Mouse (Mus musculus) forebrain, embryonic 10.5 days (tissue): ENCODE measurements around the gene Epb41l3. TPM values are rescaled to one million over a fixed set of nuclear protein-coding genes. Genes with fewer than 3 reads are reported as not detected.
A peak's percentile ranks its signal among the peaks of the same experiment; 100 is the strongest.

Experiments
- DNase-seq: peaks from one replicate; pipeline ENCODE4 v3.0.0-alpha.2; 2017; ENCODE audit warnings: low spot score; ENCODE audit errors: extremely low spot score
- H3K27ac ChIP-seq: fragments of 300-500 bp; sonication (generic); 2 replicates; pipeline ENCODE4 v1.5.1; 2016; ENCODE audit warnings: mild to moderate bottlenecking
- H3K27me3 ChIP-seq: fragments of 300-500 bp; sonication (generic); 2 replicates; pipeline ENCODE4 v1.6.1; 2016; ENCODE audit warnings: mild to moderate bottlenecking; ENCODE audit not compliant: poor library complexity, severe bottlenecking
- H3K36me3 ChIP-seq: fragments of 300-500 bp; sonication (generic); replicated peaks from 2 replicates; pipeline ENCODE4 v1.6.1; 2016; ENCODE audit warnings: mild to moderate bottlenecking, moderate library complexity
- H3K4me1 ChIP-seq: fragments of 300-500 bp; sonication (generic); 2 replicates; pipeline ENCODE4 v1.6.1; 2016
- H3K4me3 ChIP-seq: fragments of 300-500 bp; sonication (generic); 2 replicates; pipeline ENCODE4 v1.5.1; 2016; ENCODE audit warnings: mild to moderate bottlenecking, moderate library complexity
- H3K9me3 ChIP-seq: fragments of 300-500 bp; sonication (generic); 2 replicates; pipeline ENCODE4 v1.6.1; 2016; ENCODE audit warnings: mild to moderate bottlenecking, moderate library complexity
- WGBS: fragments of 180-500 bp; shearing (Covaris S2); methylation state at CpG from one replicate; pipeline ENCODE4 v1.1.7; 2016; 5-methylcytosine and 5-hydroxymethylcytosine counted together
- polyA plus RNA-seq: library from polyadenylated mRNA; unstranded; fragments of >200 nt; fragmentation: Nextera tagmentation; extraction: Ambion mirVana; gene quantifications from 2 replicates; pipeline ENCODE4 v1.2.1, GENCODE M21; 2016

Gene Epb41l3
- 49.1 and 50.8 TPM in 2 replicates for polyA plus RNA-seq

- Histone ChIP-seq H3K4me3 (peak within 1 kb of the TSS; percentile 68), H3K36me3 (no peaks in the 10 kb centered on the region), H3K27ac (0 out of 2 replicates have a peak within 1 kb of the TSS, but pooled peaks have one; percentile 20), H3K9me3 (no peaks in the 10 kb centered on the region; the same call in 1 of the 2 replicates), H3K4me1 (peaks cover 25% of the 10 kb centered on the region), H3K27me3 (peaks cover 67% of the 10 kb centered on the region)
- peak; percentile 75 for DNase-seq
- under 1% methylated on average over 47 of the region's 47 CpGs for WGBS
These were observed at the start of gene Epb41l3 for GRCm38 (mm10) chr17:69075501-69076237. Epb41l3 (plus strand) TSS chr17:69075683.

- no peaks in the 10 kb centered on the region for H3K27me3 ChIP-seq
- WGBS, result 86% methylated on average over 12 of the region's 12 CpGs
- no peaks in the 10 kb centered on the region for H3K9me3 ChIP-seq
- H3K27ac ChIP-seq, result no peak overlapping the region
- no peak for DNase-seq
- H3K36me3 ChIP-seq, result no peaks in the 10 kb centered on the region
- H3K4me1 ChIP-seq, result no peaks in the 10 kb centered on the region
- no peak overlapping the region for H3K4me3 ChIP-seq
These were observed 36.5 kb upstream of the Epb41l3 start for GRCm38 (mm10) chr17:69038760-69039675.

GRCm38 (mm10) chr17:69041516-69041915 is 34.0 kb upstream of the Epb41l3 start:
- no peaks in the 10 kb centered on the region for H3K4me1 ChIP-seq
- H3K9me3 ChIP-seq, result peaks cover 8% of the 10 kb centered on the region; the same call in 1 of the 2 replicates
- no peak for DNase-seq
- H3K27me3 ChIP-seq, result no peaks in the 10 kb centered on the region
- 84% methylated on average over 4 of the region's 4 CpGs for WGBS
- no peaks in the 10 kb centered on the region for H3K36me3 ChIP-seq
- no peak overlapping the region for H3K4me3 ChIP-seq
- H3K27ac ChIP-seq, result no peak overlapping the region

- DNase-seq, result no peak
- no peaks in the 10 kb centered on the region for H3K4me1 ChIP-seq
- peaks cover 8% of the 10 kb centered on the region; the same call in 1 of the 2 replicates for H3K9me3 ChIP-seq
- no peak overlapping the region for H3K27ac ChIP-seq
- WGBS, result 89% methylated on average over 3 of the region's 3 CpGs
- no peaks in the 10 kb centered on the region for H3K36me3 ChIP-seq
- no peak overlapping the region for H3K4me3 ChIP-seq
- H3K27me3 ChIP-seq, result no peaks in the 10 kb centered on the region
These were observed 26.7 kb upstream of the Epb41l3 start for GRCm38 (mm10) chr17:69048826-69049225.

GRCm38 (mm10) chr17:69054029-69054428 is 21.5 kb upstream of the Epb41l3 start:
- no peak overlapping the region for H3K27ac ChIP-seq
- WGBS, result 86% methylated on average over 4 of the region's 4 CpGs
- H3K36me3 ChIP-seq, result no peaks in the 10 kb centered on the region
- DNase-seq, result no peak
- no peaks in the 10 kb centered on the region for H3K27me3 ChIP-seq
- no peak overlapping the region for H3K4me3 ChIP-seq
- no peaks in the 10 kb centered on the region for H3K4me1 ChIP-seq
- no peaks in the 10 kb centered on the region for H3K9me3 ChIP-seq

- no peak overlapping the region for H3K4me3 ChIP-seq
- no peak overlapping the region for H3K27ac ChIP-seq
- DNase-seq, result no peak
- H3K4me1 ChIP-seq, result no peaks in the 10 kb centered on the region
- no peaks in the 10 kb centered on the region for H3K27me3 ChIP-seq
- no peaks in the 10 kb centered on the region for H3K9me3 ChIP-seq
- 92% methylated on average over 7 of the region's 7 CpGs for WGBS
- H3K36me3 ChIP-seq, result no peaks in the 10 kb centered on the region
These were observed 15.7 kb upstream of the Epb41l3 start for GRCm38 (mm10) chr17:69059760-69060159.

- Histone ChIP-seq H3K9me3 (no peaks in the 10 kb centered on the region), H3K4me1 (no peaks in the 10 kb centered on the region), H3K27me3 (no peaks in the 10 kb centered on the region), H3K36me3 (no peaks in the 10 kb centered on the region), H3K4me3 (no peak overlapping the region), H3K27ac (no peak overlapping the region)
- DNase-seq, result no peak
- 93% methylated on average over 7 of the region's 7 CpGs for WGBS
These were observed 15.1 kb upstream of the Epb41l3 start for GRCm38 (mm10) chr17:69060388-69060787.

GRCm38 (mm10) chr17:69061883-69062745 is 13.4 kb upstream of the Epb41l3 start:
- Histone ChIP-seq H3K9me3 (no peaks in the 10 kb centered on the region), H3K4me3 (no peak overlapping the region), H3K4me1 (no peaks in the 10 kb centered on the region), H3K27ac (no peak overlapping the region), H3K27me3 (no peaks in the 10 kb centered on the region), H3K36me3 (no peaks in the 10 kb centered on the region)
- 86% methylated on average over 9 of the region's 9 CpGs for WGBS
- DNase-seq, result no peak

GRCm38 (mm10) chr17:69067937-69068739 is 7.3 kb upstream of the Epb41l3 start:
- H3K4me3 ChIP-seq, result no peak overlapping the region
- peaks cover under 1% of the 10 kb centered on the region; the same call in 1 of the 2 replicates for H3K27me3 ChIP-seq

GRCm38 (mm10) chr17:69074095-69074494 is 1.4 kb upstream of the Epb41l3 start:
- 89% methylated on average over 4 of the region's 4 CpGs for WGBS

More at GRCm38 (mm10) chr17:69067937-69068739, 7.3 kb upstream of the Epb41l3 start:
- no peaks in the 10 kb centered on the region for H3K36me3 ChIP-seq
- WGBS, result 81% methylated on average over 11 of the region's 11 CpGs
- H3K9me3 ChIP-seq, result no peaks in the 10 kb centered on the region
- no peak for DNase-seq
- no peaks in the 10 kb centered on the region for H3K4me1 ChIP-seq
- H3K27ac ChIP-seq, result no peak overlapping the region

GRCm38 (mm10) chr17:69076238-69076625 is 749 bp downstream of the Epb41l3 start:
- peak; percentile 37 for DNase-seq
- peaks cover 25% of the 10 kb centered on the region for H3K4me1 ChIP-seq
- H3K27ac ChIP-seq, result 0 out of 2 replicates have a peak overlapping the region, but pooled peaks have one; percentile 20
- H3K9me3 ChIP-seq, result no peaks in the 10 kb centered on the region; the same call in 1 of the 2 replicates
- WGBS, result under 1% methylated on average over 28 of the region's 28 CpGs
- H3K4me3 ChIP-seq, result peak overlapping the region; percentile 68
- peaks cover 67% of the 10 kb centered on the region for H3K27me3 ChIP-seq
- no peaks in the 10 kb centered on the region for H3K36me3 ChIP-seq

More at GRCm38 (mm10) chr17:69074095-69074494, 1.4 kb upstream of the Epb41l3 start:
- Histone ChIP-seq H3K27me3 (peaks cover 60% of the 10 kb centered on the region), H3K36me3 (no peaks in the 10 kb centered on the region), H3K9me3 (no peaks in the 10 kb centered on the region; the same call in 1 of the 2 replicates), H3K27ac (no peak overlapping the region), H3K4me3 (no peak overlapping the region), H3K4me1 (peaks cover 25% of the 10 kb centered on the region)
- no peak for DNase-seq
